Mouse (Mus musculus): ENCODE data around the gene Parp1.

The Parp1 gene

GRCm38 (mm10) chr1:180568761-180569452, at the start of gene Parp1:
Gene Parp1, plus strand, starts transcription at chr1:180568924.
- DNase-seq (ENCODE audit: low read depth, low spot score), result peak; percentile 96

DNA sequence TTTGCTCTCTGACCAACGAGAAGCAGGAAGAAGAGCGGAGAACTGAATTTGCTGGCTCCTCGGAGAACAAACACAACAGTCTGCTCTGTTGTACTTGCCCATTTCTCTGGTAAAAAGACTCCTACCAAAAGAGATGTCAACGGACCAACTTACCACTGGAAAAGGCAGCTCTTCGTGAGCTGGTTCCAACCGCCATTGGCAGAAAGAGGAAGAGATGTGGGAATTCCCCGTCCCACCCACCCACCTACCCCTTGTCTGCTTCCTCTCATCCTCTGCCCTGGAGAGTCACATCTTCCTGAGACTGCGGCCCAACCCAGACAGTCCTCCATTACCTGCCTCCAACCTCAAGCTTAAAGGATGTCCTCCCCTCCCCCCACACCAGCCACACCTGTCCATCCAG, 49.2 kb upstream of the Parp1 start:
- no peak for DNase-seq (ENCODE audit: low read depth, low spot score)

DNA sequence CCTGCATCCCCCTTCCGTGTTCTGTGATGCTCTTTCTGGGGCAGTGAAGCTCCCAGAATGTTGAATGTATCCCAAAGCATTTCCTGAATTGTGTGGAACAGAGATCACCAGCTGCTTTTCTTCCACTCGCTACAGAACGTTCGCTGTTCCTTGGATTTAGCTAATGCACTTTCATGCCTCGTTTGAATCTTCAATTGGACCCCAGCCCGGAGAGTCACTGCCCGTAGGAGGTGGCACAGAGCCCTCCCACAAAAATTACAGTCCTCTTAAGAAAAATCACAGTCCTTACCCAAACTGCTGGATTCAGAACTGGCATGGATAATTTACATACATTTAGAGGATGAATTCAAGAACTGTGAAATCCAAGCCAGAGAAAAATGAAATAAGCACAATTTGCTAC, 48.5 kb upstream of the Parp1 start:
- no peak for DNase-seq (ENCODE audit: low read depth, low spot score)

DNA sequence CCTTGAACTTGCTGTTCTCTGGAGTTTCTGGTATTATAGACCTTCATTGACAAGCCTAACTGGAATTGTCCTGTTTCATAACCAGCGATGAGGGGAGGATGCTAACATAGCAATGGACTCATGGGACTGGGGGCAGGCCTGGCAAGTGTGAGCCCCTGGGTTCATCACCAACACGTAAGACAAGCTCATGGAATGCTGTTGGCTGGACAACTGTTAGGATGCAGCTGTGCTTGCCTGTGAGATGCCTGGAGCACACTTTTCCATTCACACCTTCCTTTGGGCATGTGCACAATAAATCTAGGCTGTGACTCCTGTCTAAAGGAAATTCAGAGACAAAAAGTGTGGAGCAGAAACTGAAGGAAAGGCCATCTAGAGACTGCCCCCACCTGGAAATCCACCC, 45.4 kb upstream of the Parp1 start:
- no peak for DNase-seq (ENCODE audit: low read depth, low spot score)

- no peak for DNase-seq (ENCODE audit: low read depth, low spot score)
Observed at GRCm38 (mm10) chr1:180525301-180525700, 43.4 kb upstream of the Parp1 start.

DNA sequence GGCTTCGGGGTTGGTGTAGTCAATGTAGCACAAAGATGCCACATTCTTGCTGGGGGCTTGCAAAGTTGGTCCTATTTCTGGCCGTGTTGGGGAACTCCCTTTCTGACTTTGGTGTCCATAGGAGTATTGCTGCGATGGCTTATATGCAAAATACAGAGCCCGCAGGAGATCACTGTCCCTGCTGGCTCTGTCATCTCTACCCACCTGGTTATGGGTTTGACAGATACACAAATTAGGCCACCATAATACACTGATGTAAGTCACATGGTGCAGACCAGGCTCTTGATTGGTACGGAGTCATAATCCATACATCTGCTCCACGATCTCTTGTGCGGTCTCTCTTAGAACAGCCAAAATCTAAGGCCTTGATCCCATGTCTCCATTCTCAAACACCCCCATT, 38.9 kb upstream of the Parp1 start:
- no peak for DNase-seq (ENCODE audit: low read depth, low spot score)

- no peak for DNase-seq (ENCODE audit: low read depth, low spot score)
Observed at GRCm38 (mm10) chr1:180530457-180531263, 38.1 kb upstream of the Parp1 start.

DNA sequence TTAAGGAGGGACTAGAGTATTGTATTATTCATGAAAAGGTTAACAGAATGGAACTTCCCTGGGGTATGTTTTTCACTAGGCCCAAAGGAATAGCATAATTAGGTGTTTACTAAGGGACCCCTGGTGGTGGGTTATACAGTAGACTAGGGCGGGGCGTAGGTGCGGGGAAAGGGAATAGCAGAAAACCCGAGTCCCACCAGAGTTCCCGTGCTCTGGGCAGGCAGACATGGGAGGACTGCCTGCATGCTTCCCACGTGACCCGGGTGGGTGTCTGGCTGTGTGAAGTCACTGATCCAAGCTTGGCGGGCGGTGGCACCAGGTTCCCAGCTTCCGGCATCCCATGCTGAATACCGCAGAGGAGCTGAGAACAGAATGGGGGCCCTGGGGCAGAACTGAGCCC, 36.1 kb upstream of the Parp1 start:
- DNase-seq (ENCODE audit: low read depth, low spot score), result peak; percentile 74

DNA sequence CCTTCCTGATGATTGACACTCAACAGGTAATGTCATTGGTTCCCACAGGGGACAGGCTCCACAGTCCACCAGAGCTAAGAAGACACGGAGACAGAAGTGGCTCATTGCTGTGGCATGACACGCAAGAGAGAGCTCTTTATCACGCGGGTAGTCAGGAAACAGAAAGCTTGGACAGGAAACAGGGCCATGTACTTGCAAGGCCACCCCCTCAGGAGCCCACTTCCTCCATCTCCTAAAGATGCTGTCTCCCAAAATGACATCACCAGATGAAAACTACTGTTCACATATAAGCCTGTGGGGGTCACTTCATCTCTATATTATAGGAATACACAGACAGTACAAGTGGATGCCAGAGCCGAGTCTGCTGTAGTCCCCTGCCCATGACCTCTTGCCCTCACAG, 32.0 kb upstream of the Parp1 start:
- DNase-seq (ENCODE audit: low read depth, low spot score), result no peak

DNA sequence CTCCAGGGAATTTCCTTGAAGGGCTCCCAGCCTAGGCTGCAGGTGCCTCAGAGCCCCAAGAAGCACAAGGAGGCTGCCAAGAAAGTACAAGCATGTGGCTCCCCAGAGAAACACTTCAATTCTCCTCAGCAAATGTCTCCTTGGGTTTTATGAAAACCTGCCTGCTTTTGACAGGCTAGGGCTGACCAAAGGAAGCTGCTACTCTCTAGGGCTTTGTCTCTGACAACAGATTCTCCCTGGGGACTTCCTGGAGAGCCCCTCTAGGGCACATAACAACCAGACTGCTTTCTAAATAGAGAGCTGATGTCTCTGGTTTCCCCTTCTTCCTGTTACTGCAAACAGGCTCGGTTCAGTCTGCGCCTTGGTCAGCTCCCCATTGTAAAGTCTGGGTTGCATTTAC, 27.5 kb upstream of the Parp1 start:
- no peak for DNase-seq (ENCODE audit: low read depth, low spot score)

DNA sequence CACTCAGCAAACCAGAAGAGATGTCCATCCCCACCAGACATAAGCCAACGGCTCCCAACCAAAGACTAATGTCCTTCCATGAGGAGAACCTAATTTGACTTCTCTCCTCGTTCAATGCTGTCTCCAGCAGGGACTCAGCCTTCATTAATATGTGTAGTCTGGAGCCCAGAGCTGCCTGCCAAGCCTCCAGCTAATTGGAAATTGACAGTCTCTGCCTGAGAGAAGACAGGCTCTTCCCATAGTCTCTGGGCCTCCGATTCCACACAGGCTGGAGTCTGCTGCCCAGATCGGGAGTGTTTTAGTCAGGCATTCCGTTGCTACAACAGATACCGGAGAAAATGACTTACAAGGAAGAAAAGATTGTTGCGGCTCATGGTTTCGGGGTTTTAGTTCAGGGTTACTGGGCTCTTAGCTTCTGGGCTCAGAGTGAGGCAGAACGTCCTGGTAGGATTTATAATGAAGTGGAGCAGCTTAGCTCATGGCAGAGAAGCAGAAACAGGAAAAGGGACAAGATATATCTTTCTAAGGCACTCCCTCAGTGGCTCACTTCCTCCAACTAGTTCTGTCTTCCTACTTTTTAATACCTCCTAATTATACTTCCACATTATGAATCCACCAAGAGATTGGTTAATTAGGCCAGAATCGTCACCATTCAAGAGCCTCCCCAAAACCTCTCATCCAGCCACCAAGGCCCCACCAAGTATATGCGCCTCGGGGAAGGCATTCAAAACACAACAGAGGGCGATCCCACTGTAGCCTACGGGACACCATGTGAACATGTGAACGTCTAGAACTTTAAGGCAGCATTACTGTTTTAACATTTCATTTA, 26.6 kb upstream of the Parp1 start:
- DNase-seq (ENCODE audit: low read depth, low spot score), result no peak

DNA sequence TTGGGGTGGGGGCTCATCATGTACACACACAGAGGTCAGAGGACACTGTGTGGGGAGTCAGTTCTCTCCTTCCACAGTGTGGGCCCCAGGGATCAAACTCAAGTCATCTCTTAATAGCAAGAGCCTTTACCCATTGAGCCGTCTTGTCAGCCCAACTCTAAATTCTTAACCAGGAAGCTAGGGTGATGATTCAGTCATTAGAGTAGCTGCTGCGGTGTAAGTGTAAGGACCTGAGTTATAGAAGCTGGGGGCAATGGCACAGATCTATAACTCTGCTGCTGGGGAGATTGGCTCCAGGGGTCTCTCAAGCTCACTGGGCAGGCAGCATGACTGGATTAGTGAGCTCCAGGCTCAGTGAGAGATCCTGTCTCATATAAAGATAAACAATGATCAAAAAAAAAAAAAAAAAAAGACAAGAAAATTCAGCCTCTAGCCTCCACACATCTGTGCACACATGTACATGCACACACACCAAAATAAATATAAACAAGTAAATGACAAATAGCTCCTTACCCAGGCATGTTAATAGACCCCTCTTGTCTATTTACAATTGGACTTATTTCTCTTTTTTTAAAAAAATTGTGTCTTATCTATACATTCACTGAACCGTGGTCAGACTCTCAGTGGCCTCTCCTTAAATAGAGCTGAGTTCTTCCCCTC, 25.9 kb upstream of the Parp1 start:
- DNase-seq (ENCODE audit: low read depth, low spot score), result no peak

GRCm38 (mm10) chr1:180545918-180546545, 22.7 kb upstream of the Parp1 start:
- no peak for DNase-seq (ENCODE audit: low read depth, low spot score)

GRCm38 (mm10) chr1:180546798-180547750, 21.6 kb upstream of the Parp1 start:
- DNase-seq (ENCODE audit: low read depth, low spot score), result no peak

- no peak for DNase-seq (ENCODE audit: low read depth, low spot score)
Observed at GRCm38 (mm10) chr1:180547751-180548669, 20.7 kb upstream of the Parp1 start.

GRCm38 (mm10) chr1:180549539-180550308, 19.0 kb upstream of the Parp1 start:
- DNase-seq (ENCODE audit: low read depth, low spot score), result no peak

- DNase-seq (ENCODE audit: low read depth, low spot score), result no peak
Observed at GRCm38 (mm10) chr1:180550770-180551169, 18.0 kb upstream of the Parp1 start.

DNA sequence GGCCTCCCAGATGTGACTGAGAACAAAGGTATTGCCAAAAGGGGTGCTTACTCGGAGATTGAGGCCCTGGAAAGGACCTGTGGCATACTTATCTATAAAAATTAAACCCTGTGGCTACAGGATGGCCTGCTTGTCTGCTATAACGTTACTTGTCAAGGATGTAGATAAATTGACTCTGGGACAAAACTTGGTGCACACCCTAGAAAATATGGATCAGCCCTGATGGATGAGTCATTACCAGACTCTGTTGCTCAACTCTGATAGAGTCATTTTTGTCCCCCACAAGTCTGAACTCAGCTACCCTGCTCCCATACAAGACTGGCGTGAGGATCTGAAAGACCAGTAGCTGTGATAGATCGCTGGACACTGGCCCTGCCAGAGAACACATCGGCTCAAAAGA, 11.8 kb upstream of the Parp1 start:
- no peak for DNase-seq (ENCODE audit: low read depth, low spot score)
